ENCODE assay signal across 18 mouse cellular contexts in the genomic region with DNA sequence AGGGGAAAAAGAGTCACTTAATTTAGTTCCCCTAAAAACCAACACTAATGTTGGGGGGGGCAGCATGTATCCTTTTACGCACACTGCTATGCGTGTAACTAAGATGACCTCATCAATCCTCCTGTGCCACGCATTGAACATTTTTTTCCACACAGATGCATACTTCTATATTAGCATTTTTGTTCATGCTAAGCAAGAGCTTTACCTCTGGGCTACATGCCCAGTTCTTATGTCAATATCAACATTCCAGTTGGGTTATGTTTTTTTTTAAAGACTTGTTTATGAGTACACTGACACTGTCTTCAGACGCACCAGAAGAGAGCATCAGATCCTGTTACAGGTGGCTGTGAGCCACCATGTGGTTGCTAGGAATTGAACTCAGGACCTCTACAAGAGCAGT.
DNase-seq lines count a peak whose midpoint lies in the region; ATAC-seq and TF ChIP-seq lines count a peak whose summit lies in the region.
"Had no signal": no experiment of that assay in that cellular context is flagged by ENCODE, and none has a peak within 500 bp of the region (broad histone marks: within the 10 kb centered on the region; RNA-seq: fewer than 3 reads in every experiment).

No protein-coding gene starts in this region.

- no peak overlapping the region for H3K4me3 ChIP-seq in liver, adult 2 months (ENCODE audit: insufficient read depth, low read depth, low read length)
- no peak overlapping the region for H3K4me3 ChIP-seq in liver, postnatal 0 days (ENCODE audit: low read depth, low read length)
- no peak overlapping the region for H3K4me3 ChIP-seq in lung, postnatal 0 days (ENCODE audit: low read depth, low read length)
- H3K4me3 ChIP-seq in intestine, embryonic 16.5 days (ENCODE audit: low read length), result no peak overlapping the region
- H3K4me3 ChIP-seq: embryonic facial prominence, embryonic 12.5 days; forebrain, embryonic 13.5 days; heart, embryonic 12.5 days; hindbrain, embryonic 10.5 days had no signal

- no peaks in the 10 kb centered on the region for H3K27me3 ChIP-seq in liver, adult 2 months (ENCODE audit: control insufficient read depth, insufficient read depth, low read length)
- no peaks in the 10 kb centered on the region for H3K27me3 ChIP-seq in liver, postnatal 0 days (ENCODE audit: insufficient read depth, low read length)
- H3K27me3 ChIP-seq in lung, postnatal 0 days (replicated peaks; ENCODE audit: insufficient read depth, low read length), result no peaks in the 10 kb centered on the region
- H3K27me3 ChIP-seq in intestine, embryonic 16.5 days (replicated peaks; ENCODE audit: control insufficient read depth, insufficient read depth, low read length), result no peaks in the 10 kb centered on the region
- H3K27me3 ChIP-seq: embryonic facial prominence, embryonic 12.5 days; forebrain, embryonic 13.5 days; heart, embryonic 12.5 days had no signal

- no peak for TF ChIP-seq CTCF in liver, adult 2 months (IDR thresholded peaks at IDR 0.05; ENCODE audit: low read depth, low read length)
- no peak for TF ChIP-seq CTCF in liver, postnatal 0 days (IDR thresholded peaks at IDR 0.05; ENCODE audit: low read depth)
- no peak for TF ChIP-seq CTCF in lung, postnatal 0 days (IDR thresholded peaks at IDR 0.05)

- ATAC-seq in liver, postnatal 0 days, result no peak
- ATAC-seq in lung, postnatal 0 days, result no peak
- ATAC-seq in intestine, embryonic 16.5 days, result no peak
- ATAC-seq: forebrain, embryonic 13.5 days; forebrain, postnatal 0 days had no signal

- H3K27ac ChIP-seq in liver, adult 2 months (replicated peaks; ENCODE audit: insufficient read depth, low read depth, low read length), result no peak overlapping the region
- no peak overlapping the region for H3K27ac ChIP-seq in liver, postnatal 0 days (ENCODE audit: low read depth)
- H3K27ac ChIP-seq in lung, postnatal 0 days (ENCODE audit: low read length), result no peak overlapping the region
- H3K27ac ChIP-seq in intestine, embryonic 16.5 days (ENCODE audit: low read length), result no peak overlapping the region
- H3K27ac ChIP-seq: embryonic facial prominence, embryonic 12.5 days; forebrain, embryonic 13.5 days; hindbrain, embryonic 10.5 days; hindbrain, embryonic 14.5 days had no signal

- 65% methylated on average over 4 of the region's 4 CpGs for WGBS in liver, adult 2 months
- 71% methylated on average over 4 of the region's 4 CpGs for WGBS in liver, postnatal 0 days (ENCODE audit: insufficient replicate concordance)
- 41% methylated on average over 4 of the region's 4 CpGs for WGBS in lung, postnatal 0 days
- 66% methylated on average over 4 of the region's 4 CpGs for WGBS in intestine, embryonic 16.5 days

- H3K4me1 ChIP-seq in liver, adult 2 months (ENCODE audit: control insufficient read depth, insufficient read depth, low read length), result peaks cover 22% of the 10 kb centered on the region
- H3K4me1 ChIP-seq in liver, postnatal 0 days (ENCODE audit: insufficient read depth), result peaks cover 36% of the 10 kb centered on the region
- H3K4me1 ChIP-seq in lung, postnatal 0 days (ENCODE audit: insufficient read depth, low read depth, low read length), result peaks cover 17% of the 10 kb centered on the region; the same call in 1 of the 2 replicates
- H3K4me1 ChIP-seq in intestine, embryonic 16.5 days (ENCODE audit: control insufficient read depth, insufficient read depth, low read length), result peaks cover 38% of the 10 kb centered on the region
- H3K4me1 ChIP-seq: forebrain, embryonic 13.5 days had no signal

- peaks cover 4% of the 10 kb centered on the region; the same call in 1 of the 2 replicates for H3K79me2 ChIP-seq in liver, adult 2 months (ENCODE audit: control insufficient read depth, insufficient read depth, low read length)

- no peak for TF ChIP-seq EP300 in liver, postnatal 0 days (IDR thresholded peaks at IDR 0.05; ENCODE audit: low read depth)
- no peak for TF ChIP-seq EP300 in lung, postnatal 0 days (IDR thresholded peaks at IDR 0.05)

- no peak for TF ChIP-seq POLR2A in liver, adult 2 months (IDR thresholded peaks at IDR 0.05; ENCODE audit: extremely low read depth, insufficient read depth, low read length)

- H3K9me3 ChIP-seq in liver, postnatal 0 days (ENCODE audit: low read length), result no peaks in the 10 kb centered on the region
- H3K9me3 ChIP-seq in lung, postnatal 0 days (ENCODE audit: low read length), result no peaks in the 10 kb centered on the region
- H3K9me3 ChIP-seq in intestine, embryonic 16.5 days (ENCODE audit: control insufficient read depth, low read length), result no peaks in the 10 kb centered on the region
- H3K9me3 ChIP-seq: embryonic facial prominence, embryonic 12.5 days; forebrain, embryonic 13.5 days; heart, embryonic 12.5 days; hindbrain, embryonic 10.5 days had no signal

- H3K9ac ChIP-seq in liver, adult 2 months (ENCODE audit: low read depth, low read length), result no peak overlapping the region
- H3K9ac ChIP-seq in liver, postnatal 0 days (replicated peaks), result no peak overlapping the region
- no peak overlapping the region for H3K9ac ChIP-seq in lung, postnatal 0 days (replicated peaks; ENCODE audit: low read depth)
- no peak overlapping the region for H3K9ac ChIP-seq in intestine, embryonic 16.5 days (ENCODE audit: low read depth, low read length)
- H3K9ac ChIP-seq: embryonic facial prominence, embryonic 12.5 days; forebrain, embryonic 13.5 days; forebrain, postnatal 0 days; heart, embryonic 12.5 days; hindbrain, embryonic 14.5 days had no signal

- no peak overlapping the region for H3K4me2 ChIP-seq in liver, postnatal 0 days (ENCODE audit: low read depth, low read length)
- no peak overlapping the region for H3K4me2 ChIP-seq in lung, postnatal 0 days (replicated peaks; ENCODE audit: low read depth, low read length)
- no peak overlapping the region for H3K4me2 ChIP-seq in intestine, embryonic 16.5 days (ENCODE audit: low read depth, low read length)
- H3K4me2 ChIP-seq: embryonic facial prominence, embryonic 12.5 days; forebrain, embryonic 13.5 days; heart, embryonic 12.5 days; hindbrain, embryonic 14.5 days had no signal

- no peaks in the 10 kb centered on the region; the same call in 1 of the 2 replicates for H3K36me3 ChIP-seq in liver, adult 2 months (ENCODE audit: control insufficient read depth, insufficient read depth, low read length)
- H3K36me3 ChIP-seq in liver, postnatal 0 days (replicated peaks; ENCODE audit: insufficient read depth, low read length), result no peaks in the 10 kb centered on the region
- H3K36me3 ChIP-seq in lung, postnatal 0 days (ENCODE audit: insufficient read depth, low read length), result no peaks in the 10 kb centered on the region
- no peaks in the 10 kb centered on the region for H3K36me3 ChIP-seq in intestine, embryonic 16.5 days (ENCODE audit: control insufficient read depth, insufficient read depth, low read length)

- peak; percentile 44 for DNase-seq in liver, adult 2 months (ENCODE audit: extremely low read depth, low read depth, low spot score)
- DNase-seq in liver, postnatal 0 days, result no peak
- DNase-seq in lung, postnatal 0 days (ENCODE audit: low spot score), result peak; percentile 64
- no peak for DNase-seq in lung, postnatal 10 days
- DNase-seq in NIH3T3 (ENCODE audit: low read depth), result peak; percentile 83
- DNase-seq: adrenal gland, adult 8-10 months; adrenal gland, postnatal 36 days; cerebellum, adult 2 months; cerebellum, postnatal 10 days; embryo, embryonic 11 days; forebrain, postnatal 0 days; gastrocnemius, postnatal 14 days had no signal

Comparison
In these comparisons a context has a peak if more than half of its experiments do, and no peak if none do; other contexts are left out.
1. DNase-seq: peak in liver, adult 2 months (single experiment), lung, postnatal 0 days (single experiment) and NIH3T3 (single experiment); none in liver, postnatal 0 days (single experiment) and lung, postnatal 10 days (single experiment).